Mouse (Mus musculus): Measurements from ENCODE around the gene Gm10663. TPM values are rescaled to one million over a fixed set of nuclear protein-coding genes. Genes with fewer than 3 reads are reported as not detected.
A peak's percentile ranks its signal among the peaks of the same experiment; 100 is the strongest.

Gm10663 gene
- not detected in 2 replicates for polyA plus RNA-seq (2012; rRNA removed)

GRCm38 (mm10) chr8:65074733-65075132 lies at the start of gene Gm10663:
Gm10663 (plus strand) TSS chr8:65075033.
- WGBS: 81% methylated on average over 2 of the region's 2 CpGs
- TF ChIP-seq POLR2A (IDR thresholded peaks at IDR 0.05; ENCODE audit: borderline replicate concordance, extremely low read depth, low read depth, low read length) (no peak), CTCF (IDR thresholded peaks at IDR 0.05; ENCODE audit: insufficient read depth, low read length) (no peak)
- no peaks in the 10 kb centered on the region for H3K4me1 ChIP-seq (ENCODE audit: control insufficient read depth, insufficient read depth, low read length)
- H3K4me3 ChIP-seq (replicated peaks; ENCODE audit: extremely low read depth, low read depth, low read length): no peak within 1 kb of the TSS
- DNase-seq: no peak

- no peak for TF ChIP-seq POLR2A (IDR thresholded peaks at IDR 0.05; ENCODE audit: borderline replicate concordance, extremely low read depth, low read depth, low read length)
- TF ChIP-seq CTCF (IDR thresholded peaks at IDR 0.05; ENCODE audit: insufficient read depth, low read length): no peak
- WGBS: 72% methylated on average over 12 of the region's 12 CpGs
- H3K4me3 ChIP-seq (replicated peaks; ENCODE audit: extremely low read depth, low read depth, low read length): no peak overlapping the region
- no peaks in the 10 kb centered on the region for H3K4me1 ChIP-seq (ENCODE audit: control insufficient read depth, insufficient read depth, low read length)
- no peak for DNase-seq
Measured at GRCm38 (mm10) chr8:65028959-65029686, 45.7 kb upstream of the Gm10663 start.

- Histone ChIP-seq H3K4me3 (replicated peaks; ENCODE audit: extremely low read depth, low read depth, low read length) (no peak overlapping the region), H3K4me1 (ENCODE audit: control insufficient read depth, insufficient read depth, low read length) (no peaks in the 10 kb centered on the region)
- TF ChIP-seq CTCF (IDR thresholded peaks at IDR 0.05; ENCODE audit: insufficient read depth, low read length): no peak
- TF ChIP-seq POLR2A (IDR thresholded peaks at IDR 0.05; ENCODE audit: borderline replicate concordance, extremely low read depth, low read depth, low read length): no peak
- no peak for DNase-seq
- WGBS: 75% methylated on average over 4 of the region's 4 CpGs
Measured at GRCm38 (mm10) chr8:65029776-65030175, 45.1 kb upstream of the Gm10663 start.

GRCm38 (mm10) chr8:65030735-65031485 lies 43.9 kb upstream of the Gm10663 start:
- TF ChIP-seq POLR2A (IDR thresholded peaks at IDR 0.05; ENCODE audit: borderline replicate concordance, extremely low read depth, low read depth, low read length) (no peak), CTCF (IDR thresholded peaks at IDR 0.05; ENCODE audit: insufficient read depth, low read length) (no peak)
- no peak overlapping the region for H3K4me3 ChIP-seq (replicated peaks; ENCODE audit: extremely low read depth, low read depth, low read length)
- WGBS: 72% methylated on average over 4 of the region's 4 CpGs
- no peaks in the 10 kb centered on the region for H3K4me1 ChIP-seq (ENCODE audit: control insufficient read depth, insufficient read depth, low read length)
- no peak for DNase-seq

- Histone ChIP-seq H3K4me1 (ENCODE audit: control insufficient read depth, insufficient read depth, low read length) (no peaks in the 10 kb centered on the region; the same call in 1 of the 2 replicates), H3K4me3 (replicated peaks; ENCODE audit: extremely low read depth, low read depth, low read length) (no peak overlapping the region)
- TF ChIP-seq CTCF (IDR thresholded peaks at IDR 0.05; ENCODE audit: insufficient read depth, low read length): no peak
- no peak for TF ChIP-seq POLR2A (IDR thresholded peaks at IDR 0.05; ENCODE audit: borderline replicate concordance, extremely low read depth, low read depth, low read length)
- WGBS: 90% methylated on average over 1 of the region's 1 CpGs
- DNase-seq: no peak
Measured at GRCm38 (mm10) chr8:65032107-65032506, 42.7 kb upstream of the Gm10663 start.

GRCm38 (mm10) chr8:65033056-65033455 lies 41.8 kb upstream of the Gm10663 start:
- Histone ChIP-seq H3K4me3 (replicated peaks; ENCODE audit: extremely low read depth, low read depth, low read length) (no peak overlapping the region), H3K4me1 (ENCODE audit: control insufficient read depth, insufficient read depth, low read length) (no peaks in the 10 kb centered on the region; the same call in 1 of the 2 replicates)
- no peak for DNase-seq
- no peak for TF ChIP-seq POLR2A (IDR thresholded peaks at IDR 0.05; ENCODE audit: borderline replicate concordance, extremely low read depth, low read depth, low read length)
- no peak for TF ChIP-seq CTCF (IDR thresholded peaks at IDR 0.05; ENCODE audit: insufficient read depth, low read length)
- 82% methylated on average over 13 of the region's 13 CpGs for WGBS

- TF ChIP-seq POLR2A (IDR thresholded peaks at IDR 0.05; ENCODE audit: borderline replicate concordance, extremely low read depth, low read depth, low read length): no peak
- TF ChIP-seq CTCF (IDR thresholded peaks at IDR 0.05; ENCODE audit: insufficient read depth, low read length): no peak
- WGBS: 47% methylated on average over 2 of the region's 2 CpGs
- Histone ChIP-seq H3K4me3 (replicated peaks; ENCODE audit: extremely low read depth, low read depth, low read length) (no peak overlapping the region), H3K4me1 (ENCODE audit: control insufficient read depth, insufficient read depth, low read length) (no peaks in the 10 kb centered on the region; the same call in 1 of the 2 replicates)
- no peak for DNase-seq
Measured at GRCm38 (mm10) chr8:65034136-65034535, 40.7 kb upstream of the Gm10663 start.

GRCm38 (mm10) chr8:65037117-65037533 lies 37.7 kb upstream of the Gm10663 start, which contains the start of gene Apela:
Apela (minus strand) TSS chr8:65037336.
- WGBS: 1% methylated on average over 8 of the region's 8 CpGs
- peak; percentile 15 for DNase-seq

GRCm38 (mm10) chr8:65046565-65046964 lies 28.3 kb upstream of the Gm10663 start:
- no peak overlapping the region for H3K4me3 ChIP-seq (replicated peaks; ENCODE audit: extremely low read depth, low read depth, low read length)
- DNase-seq: no peak
- 47% methylated on average over 5 of the region's 5 CpGs for WGBS
- H3K4me1 ChIP-seq (ENCODE audit: control insufficient read depth, insufficient read depth, low read length): no peaks in the 10 kb centered on the region
- TF ChIP-seq CTCF (IDR thresholded peaks at IDR 0.05; ENCODE audit: insufficient read depth, low read length) (no peak), POLR2A (IDR thresholded peaks at IDR 0.05; ENCODE audit: borderline replicate concordance, extremely low read depth, low read depth, low read length) (no peak)

More at GRCm38 (mm10) chr8:65037117-65037533, 37.7 kb upstream of the Gm10663 start, which contains the start of gene Apela:
- Histone ChIP-seq H3K4me3 (replicated peaks; ENCODE audit: extremely low read depth, low read depth, low read length) (no peak within 1 kb of the TSS), H3K4me1 (ENCODE audit: control insufficient read depth, insufficient read depth, low read length) (no peaks in the 10 kb centered on the region; the same call in 1 of the 2 replicates)
- TF ChIP-seq POLR2A (IDR thresholded peaks at IDR 0.05; ENCODE audit: borderline replicate concordance, extremely low read depth, low read depth, low read length): no peak
- TF ChIP-seq CTCF (IDR thresholded peaks at IDR 0.05; ENCODE audit: insufficient read depth, low read length): no peak
